Mouse (Mus musculus) macrophage (primary cell): ENCODE measurements at regions not wholly inside any gene's neighbourhood (a gene's known extent, or its start where the extent isn't known, plus 50 kb on each side); places are given as distances from the start of the nearest gene placed in this dataset.
"Not testable (repeated sequence)": the region's sequence is repeated elsewhere in the genome, so short reads cannot be mapped to it uniquely, and the experiment has no call there.

Experiments used
- H3K27ac ChIP-seq: fragments of 350-480 bp; formaldehyde crosslinking; 2 replicates; pipeline ENCODE4 v1.9.0; 2021
- H3K36me3 ChIP-seq: fragments of 350-480 bp; formaldehyde crosslinking; 2 replicates; pipeline ENCODE4 v1.9.0; 2021; ENCODE audit errors: inconsistent target
- H3K4me3 ChIP-seq: fragments of 350-480 bp; formaldehyde crosslinking; 2 replicates; pipeline ENCODE4 v1.9.0; 2021; ENCODE audit errors: inconsistent target
- H3K79me2 ChIP-seq: fragments of 350-480 bp; formaldehyde crosslinking; 2 replicates; pipeline ENCODE4 v1.9.0; 2021; ENCODE audit errors: inconsistent target
- WGBS: methylation state at CpG from one replicate; pipeline ENCODE4 v1.1.7; 2026; ENCODE audit warnings: inconsistent platforms; ENCODE audit not compliant: missing documents; 5-methylcytosine and 5-hydroxymethylcytosine counted together

DNA sequence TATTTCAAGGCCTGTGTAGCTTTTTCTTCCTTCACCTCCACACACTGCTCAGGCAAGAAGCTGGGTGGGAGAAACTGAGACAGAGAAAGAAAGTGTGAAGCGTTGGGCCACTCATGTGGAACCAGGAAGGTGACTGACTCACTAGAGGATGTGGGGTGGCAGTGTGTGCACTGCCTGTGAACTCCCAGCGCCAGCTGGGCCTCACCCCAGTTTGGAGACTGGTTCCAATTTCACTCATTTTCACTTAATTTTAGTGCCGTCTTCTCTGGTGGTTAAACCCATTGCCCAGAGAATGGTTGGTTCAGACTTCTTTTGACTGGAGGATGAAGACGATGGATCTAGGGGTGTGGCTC lies 77.9 kb upstream of the Max start:
- Histone ChIP-seq H3K36me3 (no peaks in the 10 kb centered on the region), H3K79me2 (no peaks in the 10 kb centered on the region), H3K27ac (no peak overlapping the region), H3K4me3 (no peak overlapping the region)
- 40% methylated on average over 4 of the region's 4 CpGs for WGBS

DNA sequence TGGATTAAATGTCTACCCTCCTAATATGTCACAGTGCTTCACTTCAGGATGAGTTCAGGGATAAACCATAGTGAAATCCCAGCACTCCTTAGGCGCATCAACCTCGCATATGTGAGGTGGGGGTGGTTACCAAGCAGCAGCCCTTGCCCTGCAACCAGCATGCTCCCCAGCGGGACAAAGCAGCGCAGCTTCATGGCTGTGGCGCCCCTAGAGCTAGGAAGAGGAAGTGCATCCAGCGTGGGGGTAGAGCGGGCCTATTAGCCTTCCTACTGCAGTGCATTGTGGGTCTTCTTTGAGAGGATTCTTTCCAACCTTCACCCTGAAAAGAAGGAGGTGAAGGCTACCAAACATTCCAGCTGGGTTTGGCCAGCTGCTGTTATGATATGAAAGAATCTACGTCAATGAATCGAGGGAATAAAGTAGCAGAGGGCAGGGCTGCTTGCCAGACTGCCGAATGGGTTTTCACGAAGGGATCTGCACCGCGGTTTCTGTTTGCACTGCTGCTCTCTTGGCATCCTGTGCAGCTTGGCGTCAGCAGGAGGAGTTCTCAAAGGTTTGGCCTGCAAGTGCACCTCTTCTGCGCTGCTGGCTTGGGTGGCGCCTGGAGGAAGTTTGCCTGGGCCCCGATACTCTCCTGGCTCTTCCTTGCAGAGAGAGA lies 77.4 kb upstream of the Max start:
- no peaks in the 10 kb centered on the region for H3K79me2 ChIP-seq
- H3K36me3 ChIP-seq: no peaks in the 10 kb centered on the region
- 43% methylated on average over 17 of the region's 17 CpGs for WGBS
- no peak overlapping the region for H3K27ac ChIP-seq
- no peak overlapping the region for H3K4me3 ChIP-seq

DNA sequence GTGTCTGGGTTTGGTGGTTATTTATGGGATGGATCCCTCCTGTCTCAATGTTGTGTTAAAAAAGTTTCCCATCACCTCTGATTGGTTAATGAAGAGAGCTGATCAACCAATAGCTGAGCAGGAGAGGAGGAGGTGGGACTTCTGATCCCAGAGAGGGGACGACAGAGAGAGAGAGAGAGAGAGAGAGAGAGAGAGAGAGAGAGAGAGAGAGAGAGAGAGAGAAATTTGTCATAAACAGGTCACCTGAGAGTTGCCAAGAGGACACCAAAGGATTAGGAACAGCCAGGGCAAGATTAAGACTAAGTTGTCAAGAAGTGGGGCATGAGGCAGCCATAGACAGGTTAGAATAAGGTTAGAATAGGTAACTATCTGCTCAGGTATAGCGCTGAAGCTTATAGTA lies 73.7 kb upstream of the Max start:
- Histone ChIP-seq H3K27ac (no peak overlapping the region), H3K79me2 (no peaks in the 10 kb centered on the region), H3K4me3 (no peak overlapping the region), H3K36me3 (no peaks in the 10 kb centered on the region)
- 92% methylated on average over 2 of the region's 2 CpGs for WGBS

DNA sequence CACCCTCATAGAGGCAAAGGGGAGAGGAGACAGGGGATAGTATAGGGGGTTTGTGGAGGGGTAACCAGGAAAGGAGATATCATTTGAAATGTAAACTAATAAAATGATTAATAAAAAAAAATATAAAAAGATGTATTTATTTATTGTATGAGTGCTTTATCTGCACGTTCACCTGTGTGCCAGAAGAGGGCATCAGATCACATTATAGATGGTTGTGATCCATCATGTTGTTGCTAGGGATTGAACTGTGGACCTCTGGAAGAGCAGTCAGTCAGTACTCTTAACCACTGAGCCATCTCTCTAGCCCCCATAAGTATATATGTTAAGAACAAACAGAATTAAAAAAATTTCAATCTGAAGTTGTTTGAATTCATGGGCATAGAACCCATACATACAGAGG lies 69.4 kb upstream of the Max start:
- no peaks in the 10 kb centered on the region for H3K79me2 ChIP-seq
- H3K36me3 ChIP-seq: no peaks in the 10 kb centered on the region
- H3K27ac ChIP-seq: no peak overlapping the region
- no peak overlapping the region for H3K4me3 ChIP-seq
- 82% methylated on average over 1 of the region's 1 CpGs for WGBS

DNA sequence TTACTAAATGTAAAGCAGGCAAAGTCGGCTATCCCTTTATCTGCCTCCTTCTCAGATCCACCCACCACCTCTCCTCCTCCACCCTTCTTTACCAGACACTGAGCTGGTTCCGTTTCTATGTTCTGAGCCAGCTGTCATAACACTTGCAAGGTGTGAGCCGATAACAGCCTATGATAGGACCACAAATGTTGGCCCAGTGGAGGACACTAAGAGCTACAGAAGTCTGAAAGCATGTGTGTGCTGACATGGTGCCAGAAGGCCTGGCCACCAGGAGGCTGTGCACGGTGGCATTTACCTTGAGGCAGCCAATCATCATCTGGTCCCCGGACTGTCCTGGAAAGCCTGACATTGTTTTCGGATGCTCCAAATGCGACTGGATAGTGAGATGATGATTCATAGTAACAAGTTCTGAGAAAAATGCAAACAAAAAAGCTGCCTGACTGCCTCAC lies 63.5 kb upstream of the Max start:
- H3K79me2 ChIP-seq: no peaks in the 10 kb centered on the region
- H3K4me3 ChIP-seq: no peak overlapping the region
- 72% methylated on average over 7 of the region's 7 CpGs for WGBS
- no peaks in the 10 kb centered on the region for H3K36me3 ChIP-seq
- no peak overlapping the region for H3K27ac ChIP-seq

DNA sequence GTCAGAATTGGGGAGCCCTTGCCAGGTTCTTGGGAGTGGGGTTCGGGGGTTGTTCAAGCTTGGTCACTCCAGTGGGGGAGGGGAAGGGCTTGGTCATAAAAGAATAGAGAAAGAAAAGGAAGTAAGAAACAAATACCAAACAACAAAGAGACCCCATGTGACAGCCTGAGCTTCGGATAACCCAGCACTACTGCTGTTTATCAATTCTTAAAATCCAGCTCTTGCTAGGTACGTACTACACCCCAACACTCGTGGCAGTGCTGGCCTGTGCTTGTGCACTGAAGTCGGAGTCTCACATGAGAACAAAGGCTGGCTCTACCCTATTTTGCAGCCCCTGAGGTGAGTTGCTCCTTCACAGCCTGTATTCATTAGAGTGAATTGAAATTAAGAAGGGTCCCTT lies 60.5 kb upstream of the Max start:
- Histone ChIP-seq H3K79me2 (no peaks in the 10 kb centered on the region), H3K4me3 (no peak overlapping the region), H3K36me3 (no peaks in the 10 kb centered on the region), H3K27ac (no peak overlapping the region)
- WGBS: 75% methylated on average over 5 of the region's 5 CpGs

DNA sequence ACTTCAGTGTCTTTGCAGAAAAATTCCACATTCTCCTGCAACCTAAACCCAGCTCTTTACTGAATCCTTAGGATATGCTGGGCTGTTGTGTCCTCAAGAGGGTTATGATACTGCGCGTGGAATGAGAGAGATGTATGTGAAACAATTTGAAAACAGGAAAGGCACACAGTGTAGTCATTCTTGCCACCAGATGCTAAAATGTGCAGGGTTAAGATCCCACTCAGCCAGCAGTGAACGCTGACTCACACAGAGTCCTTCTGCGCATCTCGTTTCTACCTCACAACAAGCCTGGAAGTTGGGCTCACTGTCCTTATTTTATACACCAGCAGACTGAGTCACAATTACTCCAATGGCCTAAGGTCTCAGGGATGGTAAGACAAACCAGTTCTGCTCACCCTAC lies 59.9 kb upstream of the Max start:
- Histone ChIP-seq H3K79me2 (no peaks in the 10 kb centered on the region), H3K27ac (no peak overlapping the region), H3K4me3 (no peak overlapping the region), H3K36me3 (no peaks in the 10 kb centered on the region)
- WGBS: 90% methylated on average over 5 of the region's 5 CpGs

DNA sequence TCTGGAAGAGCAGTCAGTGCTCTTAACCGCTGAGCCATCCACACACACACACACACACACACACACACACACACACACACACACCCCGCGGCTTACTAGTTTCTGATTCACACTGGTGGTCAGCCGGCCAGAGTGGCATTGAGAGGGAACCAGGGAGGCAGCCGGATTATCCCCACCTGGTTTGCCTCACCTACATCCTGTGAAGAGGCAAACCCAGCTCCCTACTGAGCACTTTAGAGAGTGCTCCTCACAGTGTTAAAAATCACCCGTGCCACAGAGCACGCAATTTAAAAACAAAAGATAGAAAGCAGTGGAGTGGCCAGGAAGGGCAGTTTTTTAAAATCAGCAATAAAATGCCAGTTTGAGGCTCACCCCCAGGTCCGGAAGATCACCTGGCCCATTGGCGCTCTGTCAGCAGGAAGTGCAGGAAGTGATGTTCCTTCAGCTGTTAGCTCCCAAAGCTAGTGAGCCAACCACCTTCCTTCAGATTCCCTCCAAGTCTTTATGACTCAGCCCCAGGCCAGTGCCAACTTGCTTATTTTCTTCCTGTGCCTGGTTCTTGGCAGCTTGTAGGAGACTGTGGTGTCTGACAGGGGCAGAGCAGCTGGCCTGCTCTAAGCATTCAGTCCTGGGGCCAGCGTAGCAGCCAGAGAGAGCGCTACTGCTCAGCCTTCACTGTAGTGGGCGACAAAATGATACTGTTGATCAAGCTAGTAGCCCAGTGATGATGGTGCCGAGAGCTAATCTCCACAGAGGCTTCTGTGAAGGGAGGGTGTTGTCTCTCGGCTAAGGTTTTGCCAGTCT lies 57.9 kb upstream of the Max start:
- H3K27ac ChIP-seq: peak overlapping the region; percentile 28
- H3K4me3 ChIP-seq: no peak overlapping the region
- no peaks in the 10 kb centered on the region for H3K36me3 ChIP-seq
- H3K79me2 ChIP-seq: no peaks in the 10 kb centered on the region
- WGBS: 25% methylated on average over 14 of the region's 14 CpGs

DNA sequence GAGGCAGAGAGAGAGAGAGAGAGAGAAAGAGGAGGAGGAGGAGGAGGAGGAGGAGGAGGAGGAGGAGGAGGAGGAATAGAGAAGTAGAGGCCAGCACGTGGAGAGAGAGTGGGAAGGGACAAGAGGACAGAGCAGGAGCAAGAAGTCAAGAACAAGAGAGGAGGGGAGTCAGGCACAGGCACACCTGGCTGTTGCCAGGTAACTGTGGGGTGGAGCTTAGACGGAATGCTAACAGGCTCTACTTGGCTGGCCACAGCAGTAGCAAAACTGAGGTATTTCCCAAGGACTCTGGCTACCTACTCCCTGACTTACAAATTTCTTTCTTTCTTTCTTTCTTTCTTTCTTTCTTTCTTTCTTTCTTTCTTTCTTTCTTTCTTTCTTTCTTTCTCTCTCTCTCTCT lies 57.1 kb upstream of the Max start:
- H3K4me3 ChIP-seq, H3K27ac ChIP-seq, H3K36me3 ChIP-seq, H3K79me2 ChIP-seq: not testable (repeated sequence)
- 83% methylated on average over 1 of the region's 2 CpGs for WGBS

DNA sequence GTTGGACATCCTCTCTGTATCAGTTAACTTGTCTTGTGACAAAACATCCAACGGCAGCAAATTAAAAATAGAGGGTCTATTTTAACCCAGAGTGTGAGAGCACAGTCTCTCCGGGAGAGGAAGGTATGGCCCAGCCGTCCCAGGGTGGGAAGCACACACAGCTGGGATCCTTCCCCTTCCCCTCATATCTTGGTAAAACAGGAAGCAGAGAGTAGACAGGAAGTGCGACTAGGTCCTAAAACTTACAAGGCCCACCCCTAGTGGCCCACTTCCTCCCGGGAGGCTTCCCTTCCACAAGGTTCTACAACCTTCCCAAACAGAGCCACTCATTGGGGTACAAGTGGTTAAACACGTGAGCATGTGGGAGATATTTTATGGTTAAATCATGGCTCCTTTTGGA lies 56.4 kb upstream of the Max start:
- Histone ChIP-seq H3K36me3 (no peaks in the 10 kb centered on the region), H3K79me2 (no peaks in the 10 kb centered on the region), H3K27ac (no peak overlapping the region), H3K4me3 (no peak overlapping the region)
- WGBS: 28% methylated on average over 6 of the region's 6 CpGs

DNA sequence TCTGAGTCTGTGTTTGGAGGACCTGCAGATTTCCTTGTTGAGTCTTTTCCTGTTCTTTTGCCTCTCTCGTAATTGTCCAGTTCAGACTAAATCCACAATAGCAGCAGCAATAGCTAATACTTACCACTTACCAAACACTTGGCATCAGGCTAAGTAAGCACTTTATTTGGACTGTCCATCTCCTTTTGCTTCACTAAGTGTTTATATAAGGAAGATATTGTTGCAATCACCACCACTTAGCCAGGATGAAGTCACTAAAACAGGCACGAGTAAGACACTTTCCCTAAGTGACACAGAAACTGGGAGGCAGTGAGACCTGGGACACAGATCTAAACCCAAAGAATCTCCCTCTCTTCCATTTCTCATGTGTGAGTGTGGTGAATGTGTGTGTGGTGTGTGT lies 52.9 kb upstream of the Max start:
- Histone ChIP-seq H3K4me3 (no peak overlapping the region), H3K36me3 (no peaks in the 10 kb centered on the region), H3K27ac (no peak overlapping the region), H3K79me2 (no peaks in the 10 kb centered on the region)
- 93% methylated on average over 2 of the region's 2 CpGs for WGBS
